Mouse (Mus musculus) heart, postnatal 0 days (tissue): Measurements from ENCODE around the gene Ccdc74a. TPM values are rescaled to one million over a fixed set of nuclear protein-coding genes. Genes with fewer than 3 reads are reported as not detected.
A peak's percentile ranks its signal among the peaks of the same experiment; 100 is the strongest.

Source experiments
- ATAC-seq: fragments of 200-750 bp; cut with Nextera tagmentation; 2 replicates; pipeline ENCODE4 v1.8.0; 2017; ENCODE audit warnings: low read depth, moderate number of reproducible peaks, moderate library complexity; ENCODE audit not compliant: insufficient read depth
- DNase-seq: peaks from one replicate; pipeline ENCODE4 v3.0.0-alpha.2; 2016; ENCODE audit warnings: low spot score
- H3K27ac ChIP-seq: fragments of 300-500 bp; sonication (generic); 2 replicates; pipeline ENCODE4 v1.5.1; 2014; ENCODE audit warnings: low read depth, mild to moderate bottlenecking
- H3K27me3 ChIP-seq: fragments of 300-500 bp; sonication (generic); 2 replicates; pipeline ENCODE4 v1.6.1; 2014; ENCODE audit warnings: low read length, mixed read lengths; ENCODE audit not compliant: control insufficient read depth, insufficient read depth
- H3K36me3 ChIP-seq: fragments of 300-500 bp; sonication (generic); replicated peaks from 2 replicates; pipeline ENCODE4 v1.6.1; 2014; ENCODE audit warnings: low read length, mixed read lengths; ENCODE audit not compliant: control insufficient read depth, insufficient read depth
- H3K4me1 ChIP-seq: fragments of 300-500 bp; sonication (generic); 2 replicates; pipeline ENCODE4 v1.6.1; 2014; ENCODE audit warnings: antibody characterized with exemption; ENCODE audit not compliant: control insufficient read depth, insufficient read depth
- H3K4me2 ChIP-seq: fragments of 300-500 bp; sonication (generic); 2 replicates; pipeline ENCODE4 v1.6.1; 2014; ENCODE audit warnings: low read depth, mild to moderate bottlenecking, low read length, moderate library complexity
- H3K4me3 ChIP-seq: fragments of 300-500 bp; sonication (generic); 2 replicates; pipeline ENCODE4 v1.5.1; 2014; ENCODE audit warnings: low read depth, low read length
- H3K9ac ChIP-seq: fragments of 300-500 bp; sonication (generic); replicated peaks from 2 replicates; pipeline ENCODE4 v1.6.1; 2014; ENCODE audit warnings: low read depth, low read length, mixed read lengths
- H3K9me3 ChIP-seq: fragments of 300-500 bp; sonication (generic); replicated peaks from 2 replicates; pipeline ENCODE4 v1.6.1; 2016; ENCODE audit warnings: low read length; ENCODE audit not compliant: control insufficient read depth
- CTCF ChIP-seq: IDR thresholded peaks from 2 replicates; pipeline ENCODE4 v1.5.1; 2016; ENCODE audit warnings: antibody characterized with exemption, control low read depth, low read depth
- EP300 ChIP-seq: IDR thresholded peaks from 2 replicates; pipeline ENCODE4 v1.6.1; 2016; ENCODE audit warnings: antibody characterized with exemption, low read depth
- WGBS: fragments of 180-500 bp; shearing (Covaris S2); extraction: QIAGEN DNeasy Blood & Tissue Kit; methylation state at CpG from one replicate; pipeline ENCODE4 v1.1.7; 2014; 5-methylcytosine and 5-hydroxymethylcytosine counted together
- polyA plus RNA-seq: library from polyadenylated mRNA; unstranded; fragments of >200 nt; fragmentation: Nextera tagmentation; extraction: Ambion mirVana; gene quantifications from 2 replicates; pipeline ENCODE4 v1.2.1, GENCODE M21; 2015
- total RNA-seq: library from RNA; depleted of rRNA; stranded (reverse); fragments of >200 nt; gene quantifications from 2 replicates; pipeline ENCODE4 v1.2.3, GENCODE M21; 2014; ENCODE audit warnings: low replicate concordance

Ccdc74a gene
- total and polyA plus RNA-seq, 2 experiments from 2014 or later, result 1.5 TPM; not detected in 1

GRCm38 (mm10) chr16:17650711-17651110, 4.4 kb downstream of the Ccdc74a start:
- Histone ChIP-seq H3K4me2 (no peak overlapping the region), H3K27me3 (no peaks in the 10 kb centered on the region), H3K9ac (no peak overlapping the region), H3K27ac (no peak overlapping the region), H3K9me3 (no peaks in the 10 kb centered on the region), H3K4me3 (no peak overlapping the region), H3K4me1 (peaks cover 7% of the 10 kb centered on the region), H3K36me3 (peaks cover 53% of the 10 kb centered on the region)
- WGBS, result 100% methylated on average over 1 of the region's 1 CpGs
- TF ChIP-seq CTCF, result no peak
- TF ChIP-seq EP300, result no peak
- no peak for DNase-seq
- ATAC-seq, result no peak

GRCm38 (mm10) chr16:17652607-17653006, 6.3 kb downstream of the Ccdc74a start:
- no peaks in the 10 kb centered on the region for H3K27me3 ChIP-seq
- WGBS, result 65% methylated on average over 4 of the region's 4 CpGs
- H3K9ac ChIP-seq, result no peak overlapping the region
- H3K4me3 ChIP-seq, result no peak overlapping the region
- no peak overlapping the region for H3K27ac ChIP-seq
- no peak overlapping the region for H3K4me2 ChIP-seq
- no peak for TF ChIP-seq EP300
- TF ChIP-seq CTCF, result no peak
- DNase-seq (no peak), ATAC-seq (peak; percentile 28; the same call in 1 of the 2 replicates)
- H3K36me3 ChIP-seq, result peaks cover 55% of the 10 kb centered on the region
- no peaks in the 10 kb centered on the region for H3K9me3 ChIP-seq
- peaks cover 5% of the 10 kb centered on the region; the same call in 1 of the 2 replicates for H3K4me1 ChIP-seq

- peaks cover 60% of the 10 kb centered on the region for H3K36me3 ChIP-seq
- no peaks in the 10 kb centered on the region for H3K9me3 ChIP-seq
- WGBS, result 96% methylated on average over 5 of the region's 5 CpGs
- no peak overlapping the region for H3K4me2 ChIP-seq
- ATAC-seq (no peak), DNase-seq (no peak)
- H3K27ac ChIP-seq, result no peak overlapping the region
- TF ChIP-seq EP300 (no peak), CTCF (no peak)
- H3K4me3 ChIP-seq, result no peak overlapping the region
- peaks cover 5% of the 10 kb centered on the region; the same call in 1 of the 2 replicates for H3K4me1 ChIP-seq
- no peaks in the 10 kb centered on the region for H3K27me3 ChIP-seq
- H3K9ac ChIP-seq, result no peak overlapping the region
Measured at GRCm38 (mm10) chr16:17653601-17654000, 7.3 kb downstream of the Ccdc74a start.

GRCm38 (mm10) chr16:17654188-17654795, 8.0 kb downstream of the Ccdc74a start:
- no peak overlapping the region for H3K9ac ChIP-seq
- DNase-seq, result no peak
- H3K27ac ChIP-seq, result no peak overlapping the region
- peaks cover 61% of the 10 kb centered on the region for H3K36me3 ChIP-seq
- no peak for ATAC-seq
- WGBS, result 79% methylated on average over 4 of the region's 4 CpGs
- peaks cover 5% of the 10 kb centered on the region; the same call in 1 of the 2 replicates for H3K4me1 ChIP-seq
- H3K9me3 ChIP-seq, result no peaks in the 10 kb centered on the region
- no peaks in the 10 kb centered on the region for H3K27me3 ChIP-seq
- H3K4me2 ChIP-seq, result no peak overlapping the region
- no peak for TF ChIP-seq CTCF
- TF ChIP-seq EP300, result no peak
- no peak overlapping the region for H3K4me3 ChIP-seq

GRCm38 (mm10) chr16:17656212-17656871, 10.1 kb downstream of the Ccdc74a start:
- DNase-seq (no peak), ATAC-seq (peak; percentile 42)
- Histone ChIP-seq H3K4me2 (no peak overlapping the region), H3K4me3 (no peak overlapping the region), H3K27me3 (no peaks in the 10 kb centered on the region), H3K9me3 (no peaks in the 10 kb centered on the region), H3K27ac (no peak overlapping the region), H3K9ac (no peak overlapping the region), H3K36me3 (peaks cover 67% of the 10 kb centered on the region), H3K4me1 (peaks cover 5% of the 10 kb centered on the region; the same call in 1 of the 2 replicates)
- WGBS, result 38% methylated on average over 5 of the region's 5 CpGs
- no peak for TF ChIP-seq EP300
- TF ChIP-seq CTCF, result no peak
